Mouse (Mus musculus): ENCODE measurements at regions not wholly inside any gene's neighbourhood (a gene's known extent, or its start where the extent isn't known, plus 50 kb on each side); places are given as distances from the start of the nearest gene placed in this dataset.
A peak's percentile ranks its signal among the peaks of the same experiment; 100 is the strongest.

GRCm38 (mm10) chr3:117132897-117133296 is 164.1 kb upstream of the Palmd start:
- ATAC-seq (ENCODE audit: insufficient read depth, low FRiP score, low TSS enrichment), result no peak
- DNase-seq (ENCODE audit: low spot score), result no peak
- Histone ChIP-seq H3K9me3 (ENCODE audit: control insufficient read depth, low read length) (no peaks in the 10 kb centered on the region), H3K4me3 (ENCODE audit: low read depth, low read length) (no peak overlapping the region), H3K36me3 (ENCODE audit: control insufficient read depth, insufficient read depth, low read length) (no peaks in the 10 kb centered on the region), H3K4me1 (ENCODE audit: control insufficient read depth, insufficient read depth, low read length) (no peaks in the 10 kb centered on the region), H3K27ac (ENCODE audit: low read depth, low read length) (no peak overlapping the region), H3K9ac (ENCODE audit: low read length) (no peak overlapping the region), H3K27me3 (ENCODE audit: control insufficient read depth, insufficient read depth, low read length) (no peaks in the 10 kb centered on the region), H3K4me2 (ENCODE audit: low read depth) (no peak overlapping the region)
- WGBS, result 91% methylated on average over 4 of the region's 4 CpGs

- WGBS, result 95% methylated on average over 3 of the region's 3 CpGs
- Histone ChIP-seq H3K4me3 (ENCODE audit: low read depth, low read length) (no peak overlapping the region), H3K4me1 (ENCODE audit: control insufficient read depth, insufficient read depth, low read length) (no peaks in the 10 kb centered on the region), H3K27me3 (ENCODE audit: control insufficient read depth, insufficient read depth, low read length) (no peaks in the 10 kb centered on the region), H3K9ac (ENCODE audit: low read length) (no peak overlapping the region), H3K9me3 (ENCODE audit: control insufficient read depth, low read length) (no peaks in the 10 kb centered on the region), H3K27ac (ENCODE audit: low read depth, low read length) (no peak overlapping the region), H3K4me2 (ENCODE audit: low read depth) (no peak overlapping the region), H3K36me3 (ENCODE audit: control insufficient read depth, insufficient read depth, low read length) (no peaks in the 10 kb centered on the region)
- DNase-seq (ENCODE audit: low spot score) (no peak), ATAC-seq (ENCODE audit: insufficient read depth, low FRiP score, low TSS enrichment) (no peak)
Measured at GRCm38 (mm10) chr3:117122211-117122610, 153.4 kb upstream of the Palmd start.

- Histone ChIP-seq H3K4me3 (ENCODE audit: low read depth, low read length) (no peak overlapping the region), H3K9ac (ENCODE audit: low read length) (no peak overlapping the region), H3K9me3 (ENCODE audit: control insufficient read depth, low read length) (no peaks in the 10 kb centered on the region), H3K36me3 (ENCODE audit: control insufficient read depth, insufficient read depth, low read length) (no peaks in the 10 kb centered on the region), H3K27me3 (ENCODE audit: control insufficient read depth, insufficient read depth, low read length) (no peaks in the 10 kb centered on the region), H3K4me1 (ENCODE audit: control insufficient read depth, insufficient read depth, low read length) (no peaks in the 10 kb centered on the region), H3K27ac (ENCODE audit: low read depth, low read length) (no peak overlapping the region), H3K4me2 (ENCODE audit: low read depth) (no peak overlapping the region)
- DNase-seq (ENCODE audit: low spot score) (peak; percentile 39), ATAC-seq (ENCODE audit: insufficient read depth, low FRiP score, low TSS enrichment) (peak; percentile 66; the same call in 1 of the 2 replicates)
- 70% methylated on average over 13 of the region's 13 CpGs for WGBS
Measured at GRCm38 (mm10) chr3:117120086-117121055, 151.6 kb upstream of the Palmd start.

GRCm38 (mm10) chr3:117119576-117119975 is 150.8 kb upstream of the Palmd start:
- no peak for DNase-seq (ENCODE audit: low spot score)
- Histone ChIP-seq H3K4me3 (ENCODE audit: low read depth, low read length) (no peak overlapping the region), H3K27ac (ENCODE audit: low read depth, low read length) (no peak overlapping the region), H3K9me3 (ENCODE audit: control insufficient read depth, low read length) (no peaks in the 10 kb centered on the region), H3K4me2 (ENCODE audit: low read depth) (no peak overlapping the region), H3K36me3 (ENCODE audit: control insufficient read depth, insufficient read depth, low read length) (no peaks in the 10 kb centered on the region), H3K4me1 (ENCODE audit: control insufficient read depth, insufficient read depth, low read length) (no peaks in the 10 kb centered on the region), H3K9ac (ENCODE audit: low read length) (no peak overlapping the region), H3K27me3 (ENCODE audit: control insufficient read depth, insufficient read depth, low read length) (no peaks in the 10 kb centered on the region)
- 79% methylated on average over 5 of the region's 5 CpGs for WGBS
- no peak for ATAC-seq (ENCODE audit: insufficient read depth, low FRiP score, low TSS enrichment)

GRCm38 (mm10) chr3:117117838-117118237 is 149.1 kb upstream of the Palmd start:
- no peaks in the 10 kb centered on the region for H3K36me3 ChIP-seq (ENCODE audit: control insufficient read depth, insufficient read depth, low read length)
- H3K9ac ChIP-seq (ENCODE audit: low read length), result no peak overlapping the region
- ATAC-seq (ENCODE audit: insufficient read depth, low FRiP score, low TSS enrichment), result no peak
- H3K4me1 ChIP-seq (ENCODE audit: control insufficient read depth, insufficient read depth, low read length), result no peaks in the 10 kb centered on the region
- DNase-seq (ENCODE audit: low spot score), result no peak
- no peak overlapping the region for H3K4me3 ChIP-seq (ENCODE audit: low read depth, low read length)
- no peaks in the 10 kb centered on the region for H3K9me3 ChIP-seq (ENCODE audit: control insufficient read depth, low read length)
- H3K4me2 ChIP-seq (ENCODE audit: low read depth), result no peak overlapping the region
- no peaks in the 10 kb centered on the region for H3K27me3 ChIP-seq (ENCODE audit: control insufficient read depth, insufficient read depth, low read length)
- H3K27ac ChIP-seq (ENCODE audit: low read depth, low read length), result no peak overlapping the region
- WGBS, result 47% methylated on average over 1 of the region's 1 CpGs

GRCm38 (mm10) chr3:117116210-117116609 is 147.4 kb upstream of the Palmd start:
- Histone ChIP-seq H3K27me3 (ENCODE audit: control insufficient read depth, insufficient read depth, low read length) (no peaks in the 10 kb centered on the region), H3K4me2 (ENCODE audit: low read depth) (no peak overlapping the region), H3K9me3 (ENCODE audit: control insufficient read depth, low read length) (no peaks in the 10 kb centered on the region), H3K36me3 (ENCODE audit: control insufficient read depth, insufficient read depth, low read length) (no peaks in the 10 kb centered on the region), H3K4me1 (ENCODE audit: control insufficient read depth, insufficient read depth, low read length) (no peaks in the 10 kb centered on the region), H3K9ac (ENCODE audit: low read length) (no peak overlapping the region), H3K4me3 (ENCODE audit: low read depth, low read length) (no peak overlapping the region), H3K27ac (ENCODE audit: low read depth, low read length) (no peak overlapping the region)
- DNase-seq (ENCODE audit: low spot score) (no peak), ATAC-seq (ENCODE audit: insufficient read depth, low FRiP score, low TSS enrichment) (no peak)
- 84% methylated on average over 2 of the region's 2 CpGs for WGBS

GRCm38 (mm10) chr3:117112766-117113165 is 144.0 kb upstream of the Palmd start:
- 91% methylated on average over 3 of the region's 3 CpGs for WGBS
- no peak overlapping the region for H3K27ac ChIP-seq (ENCODE audit: low read depth, low read length)
- no peak overlapping the region for H3K4me3 ChIP-seq (ENCODE audit: low read depth, low read length)
- no peaks in the 10 kb centered on the region for H3K4me1 ChIP-seq (ENCODE audit: control insufficient read depth, insufficient read depth, low read length)
- no peak overlapping the region for H3K9ac ChIP-seq (ENCODE audit: low read length)
- H3K9me3 ChIP-seq (ENCODE audit: control insufficient read depth, low read length), result no peaks in the 10 kb centered on the region
- DNase-seq (ENCODE audit: low spot score) (no peak), ATAC-seq (ENCODE audit: insufficient read depth, low FRiP score, low TSS enrichment) (no peak)
- H3K4me2 ChIP-seq (ENCODE audit: low read depth), result no peak overlapping the region
- no peaks in the 10 kb centered on the region for H3K36me3 ChIP-seq (ENCODE audit: control insufficient read depth, insufficient read depth, low read length)
- H3K27me3 ChIP-seq (ENCODE audit: control insufficient read depth, insufficient read depth, low read length), result no peaks in the 10 kb centered on the region

GRCm38 (mm10) chr3:117112304-117112703 is 143.5 kb upstream of the Palmd start:
- H3K4me2 ChIP-seq (ENCODE audit: low read depth), result no peak overlapping the region
- no peaks in the 10 kb centered on the region for H3K27me3 ChIP-seq (ENCODE audit: control insufficient read depth, insufficient read depth, low read length)
- no peak for DNase-seq (ENCODE audit: low spot score)
- H3K4me3 ChIP-seq (ENCODE audit: low read depth, low read length), result no peak overlapping the region
- H3K9me3 ChIP-seq (ENCODE audit: control insufficient read depth, low read length), result no peaks in the 10 kb centered on the region
- no peaks in the 10 kb centered on the region for H3K36me3 ChIP-seq (ENCODE audit: control insufficient read depth, insufficient read depth, low read length)
- H3K4me1 ChIP-seq (ENCODE audit: control insufficient read depth, insufficient read depth, low read length), result no peaks in the 10 kb centered on the region
- no peak for ATAC-seq (ENCODE audit: insufficient read depth, low FRiP score, low TSS enrichment)
- 92% methylated on average over 4 of the region's 4 CpGs for WGBS
- H3K9ac ChIP-seq (ENCODE audit: low read length), result no peak overlapping the region
- H3K27ac ChIP-seq (ENCODE audit: low read depth, low read length), result no peak overlapping the region
